Mouse (Mus musculus): ENCODE data around the gene Skil. TPM values are rescaled to one million over a fixed set of nuclear protein-coding genes. Genes with fewer than 3 reads are reported as not detected.
"Not testable (repeated sequence)": the region's sequence is repeated elsewhere in the genome, so short reads cannot be mapped to it uniquely, and the experiment has no call there.

Gene Skil
- total RNA-seq, 4 experiments from 2014 or later: 60.9 to 68.8 (median 63.9) TPM

GRCm38 (mm10) chr3:31126848-31127247 is 32.0 kb downstream of the Skil start:
- DNase-seq (ENCODE audit: low spot score in 2 of 2): no peak

GRCm38 (mm10) chr3:31129766-31130165 is 34.9 kb downstream of the Skil start:
- no peak for DNase-seq (ENCODE audit: low spot score in 2 of 2)

- no peak for DNase-seq (ENCODE audit: low spot score in 2 of 2)
Measured at GRCm38 (mm10) chr3:31133664-31134063, 38.8 kb downstream of the Skil start.

GRCm38 (mm10) chr3:31134246-31134645 is 39.4 kb downstream of the Skil start:
- no peak for DNase-seq (ENCODE audit: low spot score in 2 of 2)

- DNase-seq (ENCODE audit: low spot score in 2 of 2): no peak
Measured at GRCm38 (mm10) chr3:31134696-31135095, 39.8 kb downstream of the Skil start.

- DNase-seq (ENCODE audit: low spot score in 2 of 2): not testable (repeated sequence)
Measured at GRCm38 (mm10) chr3:31136591-31136990, 41.7 kb downstream of the Skil start.

- peak; percentile 51 to 53 for DNase-seq (ENCODE audit: low spot score in 2 of 2)
Measured at GRCm38 (mm10) chr3:31138454-31139424, 43.9 kb downstream of the Skil start.

GRCm38 (mm10) chr3:31141621-31142020 is 46.8 kb downstream of the Skil start:
- DNase-seq (ENCODE audit: low spot score in 2 of 2): no peak

GRCm38 (mm10) chr3:31145222-31145621 is 50.4 kb downstream of the Skil start:
- not testable (repeated sequence) for DNase-seq (ENCODE audit: low spot score in 2 of 2)

- peak; percentile 32 to 55 for DNase-seq (ENCODE audit: low spot score in 2 of 2)
Measured at GRCm38 (mm10) chr3:31145641-31146290, 50.9 kb downstream of the Skil start.

GRCm38 (mm10) chr3:31148595-31148994 is 53.7 kb downstream of the Skil start:
- DNase-seq (ENCODE audit: low spot score in 2 of 2): no peak

- DNase-seq (ENCODE audit: low spot score in 2 of 2): no peak
Measured at GRCm38 (mm10) chr3:31149706-31150105, 54.8 kb downstream of the Skil start, which contains the start of gene Cldn11. TSS of gene Cldn11 (plus strand) at chr3:31149920.

- DNase-seq (ENCODE audit: low spot score in 2 of 2): peak in 1 of 2 experiments; percentile 51
Measured at GRCm38 (mm10) chr3:31152108-31152507, 57.2 kb downstream of the Skil start.

- no peak for DNase-seq (ENCODE audit: low spot score in 2 of 2)
Measured at GRCm38 (mm10) chr3:31156126-31156525, 61.3 kb downstream of the Skil start.

- DNase-seq (ENCODE audit: low spot score in 2 of 2): no peak
Measured at GRCm38 (mm10) chr3:31157776-31158175, 62.9 kb downstream of the Skil start.

- no peak for DNase-seq (ENCODE audit: low spot score in 2 of 2)
Measured at GRCm38 (mm10) chr3:31160046-31160445, 65.2 kb downstream of the Skil start.

GRCm38 (mm10) chr3:31161336-31161735 is 66.5 kb downstream of the Skil start:
- DNase-seq (ENCODE audit: low spot score in 2 of 2): no peak

GRCm38 (mm10) chr3:31162860-31163259 is 68.0 kb downstream of the Skil start:
- no peak for DNase-seq (ENCODE audit: low spot score in 2 of 2)

GRCm38 (mm10) chr3:31165803-31166202 is 70.9 kb downstream of the Skil start:
- DNase-seq (ENCODE audit: low spot score in 2 of 2): no peak

- DNase-seq (ENCODE audit: low spot score in 2 of 2): peak in 1 of 2 experiments; percentile 68
Measured at GRCm38 (mm10) chr3:31166365-31166871, 71.6 kb downstream of the Skil start.

Measured in left cerebral cortex, adult 8-10 months (tissue).